Mouse (Mus musculus) lung, adult 2 months (tissue): ENCODE data around the gene Uqcrh.

Experiments used
- CTCF ChIP-seq: fragments of 200-500 bp; IDR thresholded peaks from 2 replicates; pipeline ENCODE4 v1.5.1; 2011; ENCODE audit warnings: mild to moderate bottlenecking, low read length, control low read depth; ENCODE audit not compliant: insufficient read depth
- POLR2A ChIP-seq: fragments of 200-500 bp; IDR thresholded peaks from 2 replicates; pipeline ENCODE4 v1.6.1; 2011; ENCODE audit warnings: low read depth, mild to moderate bottlenecking, control low read depth, low read length, borderline replicate concordance; ENCODE audit errors: extremely low read depth

GRCm38 (mm10) chr4:116074861-116075620, at the start of gene Uqcrh, which contains the start of gene Lrrc41:
- TF ChIP-seq POLR2A (peak; percentile 89), CTCF (no peak)
